Mouse (Mus musculus) intestine, embryonic 16.5 days (tissue): ENCODE measurements around the gene Cdk4. TPM values are rescaled to one million over a fixed set of nuclear protein-coding genes. Genes with fewer than 3 reads are reported as not detected.

Source experiments
- ATAC-seq: fragments of 200-750 bp; cut with Nextera tagmentation; 2 replicates; pipeline ENCODE4 v1.8.0; 2017; ENCODE audit warnings: moderate TSS enrichment, moderate library complexity
- H3K27ac ChIP-seq: fragments of 300-500 bp; sonication (generic); 2 replicates; pipeline ENCODE4 v1.5.1; 2014; ENCODE audit warnings: mild to moderate bottlenecking, low read length
- H3K27me3 ChIP-seq: fragments of 300-500 bp; sonication (generic); replicated peaks from 2 replicates; pipeline ENCODE4 v1.6.1; 2014; ENCODE audit warnings: low read length, control low read depth, mixed read lengths; ENCODE audit not compliant: control insufficient read depth, insufficient read depth
- H3K36me3 ChIP-seq: fragments of 300-500 bp; sonication (generic); 2 replicates; pipeline ENCODE4 v1.6.1; 2014; ENCODE audit warnings: low read length, control low read depth; ENCODE audit not compliant: control insufficient read depth, insufficient read depth
- H3K4me1 ChIP-seq: fragments of 300-500 bp; sonication (generic); 2 replicates; pipeline ENCODE4 v1.6.1; 2014; ENCODE audit warnings: low read length, control low read depth, mixed read lengths; ENCODE audit not compliant: control insufficient read depth, insufficient read depth
- H3K4me2 ChIP-seq: fragments of 300-500 bp; sonication (generic); 2 replicates; pipeline ENCODE4 v1.6.1; 2014; ENCODE audit warnings: low read depth, low read length, control low read depth
- H3K4me3 ChIP-seq: fragments of 300-500 bp; sonication (generic); 2 replicates; pipeline ENCODE4 v1.5.1; 2014; ENCODE audit warnings: mild to moderate bottlenecking, low read length
- H3K9ac ChIP-seq: fragments of 300-500 bp; sonication (generic); 2 replicates; pipeline ENCODE4 v1.6.1; 2014; ENCODE audit warnings: low read depth, low read length
- H3K9me3 ChIP-seq: fragments of 300-500 bp; sonication (generic); 2 replicates; pipeline ENCODE4 v1.6.1; 2016; ENCODE audit warnings: low read length, control low read depth; ENCODE audit not compliant: control insufficient read depth
- WGBS: fragments of 180-500 bp; shearing (Covaris S2); extraction: QIAGEN DNeasy Blood & Tissue Kit; methylation state at CpG from one replicate; pipeline ENCODE4 v1.1.7; 2014; 5-methylcytosine and 5-hydroxymethylcytosine counted together
- polyA plus RNA-seq: library from polyadenylated mRNA; unstranded; fragments of >200 nt; fragmentation: Nextera tagmentation; extraction: Ambion mirVana; gene quantifications from 2 replicates; pipeline ENCODE4 v1.2.1, GENCODE M21; 2015

Cdk4 gene
- polyA plus RNA-seq, 1 experiment from 2014 or later: 1,595 TPM

- Histone ChIP-seq H3K27ac (no peak overlapping the region), H3K4me2 (peak overlapping the region; percentile 46)
- 10% methylated on average over 57 of the region's 57 CpGs for WGBS
Measured at GRCm38 (mm10) chr10:127090560-127091411, 27.5 kb downstream of the Cdk4 start.

DNA sequence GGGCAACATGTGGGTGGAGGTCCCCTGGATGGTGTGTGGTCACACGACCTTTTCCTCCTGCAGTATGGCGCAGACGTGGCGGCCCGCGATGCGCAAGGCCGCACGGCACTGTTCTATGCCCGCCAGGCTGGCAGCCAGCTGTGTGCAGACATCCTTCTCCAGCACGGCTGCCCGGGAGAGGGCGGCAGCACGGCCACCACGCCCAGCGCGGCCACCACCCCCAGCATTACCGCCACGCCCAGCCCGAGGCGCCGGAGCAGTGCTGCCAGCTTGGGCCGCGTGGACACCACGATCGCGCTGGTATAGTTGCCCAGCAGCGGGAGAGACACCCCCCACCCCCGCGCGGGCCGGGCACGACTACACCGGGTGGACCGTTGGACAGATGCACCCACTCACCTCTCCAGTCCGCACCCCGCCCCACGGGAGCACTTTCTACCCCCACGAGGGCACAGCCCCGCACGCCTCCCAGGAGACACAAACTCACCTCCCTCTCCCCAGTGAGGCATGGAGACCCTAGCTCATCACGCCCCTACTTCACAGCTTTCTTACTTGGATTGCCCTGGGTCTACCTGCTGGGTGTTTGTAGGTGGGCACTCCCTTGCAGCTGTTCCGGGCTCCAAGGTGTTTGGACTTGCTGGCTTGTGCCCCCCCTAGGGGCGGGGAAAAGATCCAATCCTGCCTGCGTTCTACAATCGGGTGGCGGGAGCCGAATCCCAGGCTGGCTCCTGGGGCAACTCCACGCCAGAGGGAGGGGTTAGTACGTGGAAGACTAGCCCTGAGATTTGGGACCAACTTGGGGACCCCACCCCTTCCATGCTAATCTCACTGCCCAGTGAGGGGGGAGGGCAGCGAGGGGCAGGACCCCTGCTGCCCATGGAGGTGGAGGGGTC lies 28.4 kb downstream of the Cdk4 start:
- H3K4me2 ChIP-seq: peak overlapping the region; percentile 46
- peak overlapping the region; percentile 24; the same call in 1 of the 2 replicates for H3K9ac ChIP-seq
- peaks cover 5% of the 10 kb centered on the region for H3K4me1 ChIP-seq
- 15% methylated on average over 51 of the region's 51 CpGs for WGBS
- peak overlapping the region; percentile 28 for H3K4me3 ChIP-seq
- ATAC-seq: peak; percentile 65
- H3K27me3 ChIP-seq: peaks cover 49% of the 10 kb centered on the region
- no peak overlapping the region for H3K27ac ChIP-seq
- peaks cover 9% of the 10 kb centered on the region for H3K36me3 ChIP-seq
- H3K9me3 ChIP-seq: no peaks in the 10 kb centered on the region

More at GRCm38 (mm10) chr10:127090560-127091411, 27.5 kb downstream of the Cdk4 start:
- H3K4me1 ChIP-seq: peaks cover 5% of the 10 kb centered on the region
- H3K27me3 ChIP-seq: peaks cover 49% of the 10 kb centered on the region
- 0 out of 2 replicates have a peak, but pooled peaks cover under 1% of the 10 kb centered on the region for H3K36me3 ChIP-seq
- H3K4me3 ChIP-seq: peak overlapping the region; percentile 28
- peak overlapping the region; percentile 24; the same call in 1 of the 2 replicates for H3K9ac ChIP-seq
- no peaks in the 10 kb centered on the region for H3K9me3 ChIP-seq
- 0 out of 2 replicates have a peak, but pooled peaks have one; percentile 12 for ATAC-seq

DNA sequence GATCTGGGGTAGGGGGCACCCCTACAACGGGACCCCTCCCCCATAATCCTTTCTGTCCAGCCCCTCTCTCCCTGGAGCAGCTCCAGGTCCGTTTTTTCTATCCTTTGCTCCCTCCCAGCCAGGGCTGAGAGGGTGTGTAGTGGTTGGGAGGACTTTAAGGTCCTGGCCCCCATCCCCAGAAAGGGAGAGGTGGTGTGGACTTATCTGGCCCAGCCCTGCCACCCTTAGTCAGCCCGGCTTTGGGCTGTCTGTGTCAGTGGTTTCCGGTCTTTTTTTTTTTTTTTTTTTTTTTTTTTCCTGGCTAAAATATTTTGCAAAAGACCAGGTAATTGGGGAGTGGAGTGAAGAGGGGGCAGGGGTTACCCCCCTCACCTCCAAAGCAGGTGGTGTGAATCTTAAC lies 29.4 kb downstream of the Cdk4 start:
- Histone ChIP-seq H3K4me3 (no peak overlapping the region), H3K36me3 (peaks cover 12% of the 10 kb centered on the region), H3K9me3 (no peaks in the 10 kb centered on the region), H3K9ac (no peak overlapping the region), H3K4me1 (peaks cover 5% of the 10 kb centered on the region), H3K27ac (no peak overlapping the region), H3K4me2 (no peak overlapping the region), H3K27me3 (peaks cover 46% of the 10 kb centered on the region)
- WGBS: 46% methylated on average over 4 of the region's 4 CpGs
- no peak for ATAC-seq

DNA sequence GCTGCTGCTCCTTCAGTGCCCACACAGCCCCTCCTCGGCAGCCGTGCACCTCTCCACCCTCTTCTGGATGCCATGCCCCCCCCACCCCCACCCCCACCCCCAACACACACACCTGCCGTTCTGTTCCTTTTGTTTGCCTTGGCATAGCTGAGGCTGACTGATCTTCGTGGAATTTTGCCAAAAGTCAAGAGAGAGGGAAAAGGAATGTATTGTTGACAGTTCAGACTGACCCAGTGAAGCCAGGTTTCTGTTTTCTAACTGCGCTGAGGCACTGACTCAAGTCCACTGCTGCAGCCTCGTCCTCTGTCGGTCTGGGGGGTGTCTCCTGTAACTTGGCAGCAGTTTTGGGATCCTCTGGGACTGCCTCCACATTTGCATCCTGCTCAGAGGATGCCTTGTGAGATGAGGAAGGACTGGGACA lies 31.1 kb downstream of the Cdk4 start:
- no peak for ATAC-seq
- no peak overlapping the region for H3K9ac ChIP-seq
- peaks cover 38% of the 10 kb centered on the region for H3K27me3 ChIP-seq
- no peak overlapping the region for H3K4me2 ChIP-seq
- H3K4me3 ChIP-seq: no peak overlapping the region
- H3K9me3 ChIP-seq: no peaks in the 10 kb centered on the region
- WGBS: 29% methylated on average over 7 of the region's 7 CpGs
- H3K27ac ChIP-seq: no peak overlapping the region
- peaks cover 13% of the 10 kb centered on the region for H3K36me3 ChIP-seq
- H3K4me1 ChIP-seq: peaks cover 5% of the 10 kb centered on the region

- no peaks in the 10 kb centered on the region for H3K27me3 ChIP-seq
- H3K4me3 ChIP-seq: no peak overlapping the region
- peaks cover 13% of the 10 kb centered on the region for H3K36me3 ChIP-seq
- 77% methylated on average over 20 of the region's 20 CpGs for WGBS
- no peaks in the 10 kb centered on the region for H3K9me3 ChIP-seq
- H3K4me2 ChIP-seq: no peak overlapping the region
- no peaks in the 10 kb centered on the region for H3K4me1 ChIP-seq
- no peak overlapping the region for H3K27ac ChIP-seq
- H3K9ac ChIP-seq: no peak overlapping the region
- no peak for ATAC-seq
Measured at GRCm38 (mm10) chr10:127098514-127098913, 35.2 kb downstream of the Cdk4 start.

DNA sequence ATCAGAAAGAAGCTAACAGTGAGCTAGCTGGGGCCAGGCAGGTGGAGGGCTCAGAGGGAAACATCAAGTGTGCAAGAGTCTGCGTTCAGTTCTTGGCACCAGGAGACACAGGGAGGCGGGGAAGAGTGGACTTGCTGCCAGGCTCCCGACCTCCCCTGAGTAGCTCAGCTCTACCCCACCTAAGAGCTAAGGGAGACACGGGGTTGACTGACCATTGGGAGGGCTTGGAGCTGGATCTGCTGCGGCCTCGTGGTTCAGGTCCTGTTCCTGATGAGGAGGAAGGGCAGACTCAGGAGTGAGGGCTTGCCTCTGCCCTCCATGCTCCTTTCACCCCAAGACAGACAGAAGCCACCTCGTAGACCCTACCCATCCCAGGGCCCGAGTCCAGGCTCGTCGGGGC lies 35.9 kb downstream of the Cdk4 start:
- WGBS: 90% methylated on average over 10 of the region's 10 CpGs
- H3K36me3 ChIP-seq: peaks cover 13% of the 10 kb centered on the region
- no peak overlapping the region for H3K4me3 ChIP-seq

GRCm38 (mm10) chr10:127099868-127100267 lies 36.5 kb downstream of the Cdk4 start:
- 93% methylated on average over 15 of the region's 15 CpGs for WGBS
- ATAC-seq: no peak
- H3K4me2 ChIP-seq: no peak overlapping the region

More for the DNA sequence above, 35.9 kb downstream of the Cdk4 start:
- Histone ChIP-seq H3K27me3 (no peaks in the 10 kb centered on the region), H3K9ac (no peak overlapping the region), H3K9me3 (no peaks in the 10 kb centered on the region), H3K4me1 (no peaks in the 10 kb centered on the region), H3K27ac (no peak overlapping the region), H3K4me2 (no peak overlapping the region)
- no peak for ATAC-seq

DNA sequence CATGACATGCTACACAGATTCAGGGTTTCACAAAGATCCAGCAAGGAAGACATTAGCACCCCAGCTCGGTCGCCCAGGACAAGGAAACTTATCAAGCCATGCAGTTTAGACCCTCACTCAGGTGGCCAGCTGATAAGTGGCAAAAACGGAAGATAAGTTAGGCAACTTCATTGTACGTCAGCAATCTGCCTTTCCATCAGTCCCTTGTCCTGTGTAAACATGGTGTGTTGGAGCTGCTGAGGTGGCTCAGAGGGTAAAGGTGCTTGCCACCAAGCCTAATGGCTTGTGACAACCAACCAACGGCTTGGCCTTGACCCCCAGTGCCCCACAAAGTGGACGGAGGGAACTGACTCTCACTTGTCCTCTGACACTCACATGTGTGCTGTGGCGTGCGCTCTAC lies 37.1 kb downstream of the Cdk4 start:
- H3K9ac ChIP-seq: no peak overlapping the region
- no peaks in the 10 kb centered on the region for H3K4me1 ChIP-seq
- no peak for ATAC-seq
- H3K9me3 ChIP-seq: no peaks in the 10 kb centered on the region
- H3K36me3 ChIP-seq: peaks cover 13% of the 10 kb centered on the region
- 73% methylated on average over 8 of the region's 8 CpGs for WGBS
- H3K27ac ChIP-seq: no peak overlapping the region
- H3K27me3 ChIP-seq: no peaks in the 10 kb centered on the region
- H3K4me2 ChIP-seq: no peak overlapping the region
- no peak overlapping the region for H3K4me3 ChIP-seq

More at GRCm38 (mm10) chr10:127099868-127100267, 36.5 kb downstream of the Cdk4 start:
- Histone ChIP-seq H3K9ac (no peak overlapping the region), H3K36me3 (peaks cover 13% of the 10 kb centered on the region), H3K4me3 (no peak overlapping the region), H3K4me1 (no peaks in the 10 kb centered on the region), H3K27me3 (no peaks in the 10 kb centered on the region), H3K27ac (no peak overlapping the region), H3K9me3 (no peaks in the 10 kb centered on the region)

DNA sequence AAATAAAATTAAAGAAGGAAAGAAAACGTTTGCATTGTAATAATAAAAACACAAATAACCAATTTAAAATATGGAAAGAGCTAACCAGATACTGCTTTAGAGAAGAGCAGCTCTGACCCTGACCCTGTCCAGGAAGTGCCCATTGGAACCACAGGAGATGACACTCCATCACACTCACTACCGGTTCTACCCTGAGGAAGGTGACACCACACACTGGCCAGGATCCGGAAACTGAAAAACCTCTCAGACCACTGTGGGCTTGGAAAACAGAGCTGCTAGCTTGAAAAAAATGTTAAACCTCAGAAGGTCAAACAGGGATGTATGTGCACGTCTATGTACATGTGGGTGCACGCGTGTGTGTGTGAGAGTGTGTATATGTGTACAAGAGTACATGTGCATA lies 37.8 kb downstream of the Cdk4 start:
- Histone ChIP-seq H3K9ac (no peak overlapping the region), H3K27me3 (no peaks in the 10 kb centered on the region), H3K9me3 (no peaks in the 10 kb centered on the region), H3K4me1 (no peaks in the 10 kb centered on the region), H3K4me3 (no peak overlapping the region), H3K36me3 (peaks cover 9% of the 10 kb centered on the region), H3K4me2 (no peak overlapping the region), H3K27ac (no peak overlapping the region)
- 85% methylated on average over 6 of the region's 6 CpGs for WGBS
- no peak for ATAC-seq
